Mouse (Mus musculus): ENCODE measurements around the gene Dag1. TPM values are rescaled to one million over a fixed set of nuclear protein-coding genes. Genes with fewer than 3 reads are reported as not detected.

Gene Dag1
- 81.3 and 103 TPM in 2 replicates for polyA plus RNA-seq (2015; fragmentation: Nextera tagmentation; extraction: Ambion mirVana)

GRCm38 (mm10) chr9:108263690-108264190 is at the start of gene Dag1:
Dag1 (minus strand) TSS chr9:108263958.

GRCm38 (mm10) chr9:108305629-108306520 is 42.1 kb upstream of the Dag1 start, which contains the start of the genes Rhoa and Tcta:
Rhoa (plus strand) TSS chr9:108306129.
Tcta (minus strand) TSS chr9:108306160.

DNA sequence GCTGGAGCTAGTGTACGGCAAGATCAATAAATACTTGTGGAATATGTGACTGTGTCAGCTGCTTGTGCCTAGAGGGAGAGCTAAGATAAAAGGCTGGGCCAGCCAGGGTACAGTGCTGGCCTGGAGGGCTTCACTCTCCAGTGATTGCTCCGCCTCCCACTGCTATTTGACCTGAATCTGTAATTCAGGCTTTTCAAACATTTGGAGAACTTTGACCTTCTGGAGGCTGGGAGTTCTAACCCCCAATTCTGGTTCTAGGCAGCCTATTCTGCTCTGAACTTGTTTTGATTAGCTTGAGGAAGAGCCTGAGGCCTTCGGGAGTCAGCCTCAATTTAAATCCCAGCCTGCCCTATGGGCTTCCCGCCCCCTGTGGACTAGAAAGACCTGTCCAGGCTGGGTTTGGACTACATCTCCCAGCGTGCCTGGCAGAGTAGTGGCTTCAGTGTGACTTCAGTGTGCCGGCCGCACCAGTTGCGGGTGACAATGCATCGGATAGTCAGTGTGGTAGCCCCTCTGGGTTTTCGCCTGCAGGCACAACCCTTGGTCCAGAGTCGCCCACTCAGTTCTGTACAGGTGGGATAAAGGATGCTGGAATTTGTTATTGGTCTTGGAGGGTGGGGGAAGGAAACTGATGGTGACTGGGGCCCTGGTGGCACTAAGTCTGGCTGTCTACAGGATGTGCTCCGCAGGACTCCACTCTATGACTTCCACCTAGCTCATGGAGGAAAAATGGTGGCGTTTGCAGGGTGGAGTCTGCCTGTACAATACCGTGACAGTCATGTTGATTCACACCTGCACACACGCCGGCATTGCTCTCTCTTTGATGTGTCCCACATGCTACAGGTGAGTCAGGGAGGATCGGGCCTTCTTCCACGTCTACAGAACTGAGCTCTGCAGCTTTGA is 32.9 kb upstream of the Dag1 start, which contains the start of gene Amt:
Amt (plus strand) TSS at position 401 of the 903 bp plus-strand sequence.

DNA sequence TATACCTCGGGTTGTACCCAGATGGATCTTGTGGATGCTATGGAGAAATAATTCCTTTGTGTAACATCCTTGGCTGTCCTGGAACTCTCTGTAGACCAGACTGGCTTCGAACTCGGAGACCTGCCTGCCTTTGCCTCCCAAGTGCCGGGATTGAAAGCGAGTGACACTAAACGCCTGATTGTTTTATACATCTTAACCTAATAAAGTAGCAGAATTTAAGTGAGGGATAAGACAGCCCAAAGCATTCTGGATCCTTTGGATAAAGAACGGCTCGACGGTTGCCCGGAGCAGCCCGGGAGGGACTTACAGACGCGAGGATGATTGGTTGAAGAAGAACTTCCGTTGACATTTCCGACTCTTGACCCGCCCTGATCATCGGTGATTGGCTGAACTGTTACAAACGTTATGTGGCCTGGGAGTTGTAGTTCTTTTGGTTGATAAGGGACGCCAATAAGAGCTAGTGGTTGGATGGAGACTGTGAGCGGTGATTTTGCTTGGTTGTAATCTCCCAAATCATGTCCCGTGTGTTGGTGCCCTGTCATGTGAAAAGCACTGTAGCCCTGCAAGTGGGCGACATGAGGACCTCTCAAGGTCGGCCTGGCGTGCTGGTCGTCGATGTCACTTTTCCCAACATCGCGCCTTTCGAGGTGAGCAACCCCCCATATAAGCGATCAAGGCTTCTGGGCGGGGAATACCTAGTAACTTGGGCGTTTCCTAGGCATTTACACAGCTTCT is 26.4 kb upstream of the Dag1 start, which contains the start of gene Nicn1:
Nicn1 (plus strand) TSS at position 414 of the 735 bp plus-strand sequence.

GRCm38 (mm10) chr9:108189787-108190679 is 73.7 kb downstream of the Dag1 start, which contains the start of gene Bsn:
Bsn (minus strand) TSS chr9:108190384.

Other genes starting within 250 kb of the Dag1 start
- 38.2 and 45.6 TPM in 2 replicates for gene Gmppb, start 214.7 kb downstream of the Dag1 start, polyA plus RNA-seq (2015; fragmentation: Nextera tagmentation; extraction: Ambion mirVana)
- 2.6 TPM in 2 replicates for gene Amigo3, start 210.8 kb downstream of the Dag1 start, polyA plus RNA-seq (2015; fragmentation: Nextera tagmentation; extraction: Ambion mirVana)
- 0.93 and 1.1 TPM in 2 replicates for gene Mst1, start 183.5 kb downstream of the Dag1 start, polyA plus RNA-seq (2015; fragmentation: Nextera tagmentation; extraction: Ambion mirVana)
- 19.7 and 24.9 TPM in 2 replicates for gene Rnf123, start 180.6 kb downstream of the Dag1 start, polyA plus RNA-seq (2015; fragmentation: Nextera tagmentation; extraction: Ambion mirVana)
- 36.0 and 39.2 TPM in 2 replicates for gene Apeh, start 169.4 kb downstream of the Dag1 start, polyA plus RNA-seq (2015; fragmentation: Nextera tagmentation; extraction: Ambion mirVana)
- gene Bsn, start 73.6 kb downstream of the Dag1 start, polyA plus RNA-seq (2015; fragmentation: Nextera tagmentation; extraction: Ambion mirVana), result 0.39 and 0.42 TPM in 2 replicates
- gene Nicn1, start 26.5 kb upstream of the Dag1 start, polyA plus RNA-seq (2015; fragmentation: Nextera tagmentation; extraction: Ambion mirVana), result 37.6 and 38.5 TPM in 2 replicates
- gene Amt, start 32.9 kb upstream of the Dag1 start, polyA plus RNA-seq (2015; fragmentation: Nextera tagmentation; extraction: Ambion mirVana), result 14.0 and 15.7 TPM in 2 replicates
- 420 and 517 TPM in 2 replicates for gene Rhoa, start 42.2 kb upstream of the Dag1 start, polyA plus RNA-seq (2015; fragmentation: Nextera tagmentation; extraction: Ambion mirVana)
- 67.6 and 71.3 TPM in 2 replicates for gene Tcta, start 42.2 kb upstream of the Dag1 start, polyA plus RNA-seq (2015; fragmentation: Nextera tagmentation; extraction: Ambion mirVana)
- gene Gpx1, start 74.9 kb upstream of the Dag1 start, polyA plus RNA-seq (2015; fragmentation: Nextera tagmentation; extraction: Ambion mirVana), result 814 and 969 TPM in 2 replicates
- gene Usp4, start 83.9 kb upstream of the Dag1 start, polyA plus RNA-seq (2015; fragmentation: Nextera tagmentation; extraction: Ambion mirVana), result 58.2 and 60.8 TPM in 2 replicates
- gene 1700102P08Rik, start 128.8 kb upstream of the Dag1 start, polyA plus RNA-seq (2015; fragmentation: Nextera tagmentation; extraction: Ambion mirVana), result 0.11 and 0.19 TPM in 2 replicates
- 0.29 and 0.34 TPM in 2 replicates for gene Ccdc36, start 164.5 kb upstream of the Dag1 start, polyA plus RNA-seq (2015; fragmentation: Nextera tagmentation; extraction: Ambion mirVana)
- gene BC048562, start 172.5 kb upstream of the Dag1 start, polyA plus RNA-seq (2015; fragmentation: Nextera tagmentation; extraction: Ambion mirVana), result not detected in 2 replicates
- gene Ccdc71, start 196.6 kb upstream of the Dag1 start, polyA plus RNA-seq (2015; fragmentation: Nextera tagmentation; extraction: Ambion mirVana), result 34.8 and 36.1 TPM in 2 replicates
- gene Klhdc8b, start 197.6 kb upstream of the Dag1 start, polyA plus RNA-seq (2015; fragmentation: Nextera tagmentation; extraction: Ambion mirVana), result 33.7 and 35.9 TPM in 2 replicates
- 44.4 and 47.7 TPM in 2 replicates for gene Lamb2, start 215.8 kb upstream of the Dag1 start, polyA plus RNA-seq (2015; fragmentation: Nextera tagmentation; extraction: Ambion mirVana)
- 32.0 and 32.9 TPM in 2 replicates for gene Usp19, start 226.6 kb upstream of the Dag1 start, polyA plus RNA-seq (2015; fragmentation: Nextera tagmentation; extraction: Ambion mirVana)
- gene Qars, start 243.7 kb upstream of the Dag1 start, polyA plus RNA-seq (2015; fragmentation: Nextera tagmentation; extraction: Ambion mirVana), result 67.1 and 72.1 TPM in 2 replicates